Mouse (Mus musculus): ENCODE data around the gene Cmtm8.

Gene Cmtm8

DNA sequence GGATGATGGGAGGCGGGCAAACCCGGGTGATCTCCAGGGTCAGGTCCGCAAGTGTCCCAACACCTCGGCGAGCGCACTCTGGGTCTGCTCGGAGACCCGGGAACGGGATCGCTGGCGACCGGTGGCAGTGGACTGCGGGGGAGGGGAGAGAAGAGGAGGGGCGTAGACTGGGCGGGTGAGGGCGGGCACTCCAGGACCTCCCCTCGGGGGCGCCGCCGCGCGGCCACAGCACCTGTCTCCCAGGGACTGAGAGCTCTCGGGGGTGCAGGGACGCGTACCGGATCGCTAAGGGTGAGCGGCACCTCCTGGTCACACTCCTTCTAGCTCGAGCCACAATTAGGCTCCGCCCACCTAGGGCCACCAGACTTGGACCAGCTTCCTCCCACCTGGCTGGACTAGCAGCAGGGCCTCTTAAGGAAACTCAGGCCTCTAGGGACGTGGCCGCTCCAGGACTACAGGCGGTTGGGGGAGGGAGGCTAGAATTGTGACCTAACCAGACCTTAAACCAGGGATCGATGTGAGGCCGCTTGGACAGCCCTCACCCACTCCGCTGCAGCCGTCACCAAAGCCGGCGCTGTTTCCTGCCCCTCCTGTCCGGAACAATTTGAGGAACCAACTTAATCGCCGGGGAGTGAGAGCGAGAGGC lies at the start of gene Cmtm8:
Gene Cmtm8 (minus strand): TSS at position 140 of the 646 bp plus-strand sequence.
- DNase-seq (ENCODE audit: low spot score) = peak; percentile 74

DNA sequence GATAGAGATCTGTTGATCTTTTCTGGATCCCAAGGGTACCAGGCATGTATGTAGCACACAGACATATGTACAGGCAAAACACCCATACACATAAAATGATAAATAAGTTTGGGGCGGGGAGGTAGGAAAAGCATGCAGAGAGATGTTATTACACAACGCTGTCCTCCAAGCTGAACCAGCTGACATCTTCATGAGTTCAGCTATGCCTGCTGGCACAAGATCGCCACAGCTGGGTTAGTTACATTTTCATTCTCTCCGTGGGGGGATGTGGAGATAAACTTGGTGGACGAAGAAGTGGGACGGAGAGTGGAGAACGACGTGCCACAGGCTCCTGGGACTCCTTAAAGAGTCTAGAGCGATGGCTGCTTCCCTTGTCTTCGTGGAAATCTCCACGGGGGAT lies 49.0 kb upstream of the Cmtm8 start:
- no peak for DNase-seq (ENCODE audit: low spot score)

DNA sequence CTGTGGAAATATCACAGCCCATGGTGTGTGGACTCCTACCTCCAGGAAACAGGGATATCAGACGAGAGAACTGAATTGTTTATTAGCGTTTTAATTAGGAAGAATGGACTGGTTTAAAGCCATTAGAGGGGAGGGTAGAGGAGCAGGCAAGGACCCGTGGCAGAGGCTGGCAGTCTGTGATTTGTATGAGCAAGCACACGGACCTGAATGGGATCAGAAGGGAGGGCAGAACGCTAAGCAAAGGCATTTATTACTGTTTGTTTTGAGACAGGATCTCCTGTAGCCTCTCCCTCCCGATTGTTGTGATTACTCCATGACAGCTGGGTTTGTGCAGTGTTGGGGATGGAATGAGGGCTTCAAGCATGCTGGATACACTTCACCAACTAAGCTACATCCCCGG lies 46.4 kb upstream of the Cmtm8 start:
- no peak for DNase-seq (ENCODE audit: low spot score)

DNA sequence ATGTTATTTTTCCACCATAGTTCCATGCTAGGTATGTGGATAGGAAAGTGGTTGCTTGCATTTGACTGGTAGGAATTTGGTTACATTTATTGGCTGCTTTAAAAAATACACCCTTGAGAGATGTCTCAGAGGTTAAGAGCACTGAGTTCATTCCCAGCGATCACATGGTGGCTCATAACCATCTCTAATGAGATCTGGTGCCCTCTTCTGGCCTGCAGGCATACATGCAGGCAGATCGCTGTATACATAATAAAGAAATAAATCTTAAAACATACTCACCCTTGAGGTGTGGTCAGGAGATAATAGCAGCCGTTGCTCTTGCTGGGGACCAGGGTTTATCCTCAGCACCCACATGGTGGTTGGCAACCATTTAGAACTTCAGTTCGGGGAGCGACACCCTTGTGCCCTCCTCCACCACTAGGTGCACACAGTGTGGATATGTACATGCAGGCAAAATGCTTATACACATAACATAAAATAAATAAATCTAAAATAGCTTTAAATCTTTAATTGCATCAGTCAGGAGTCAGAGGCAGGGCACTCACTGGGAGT lies 45.0 kb upstream of the Cmtm8 start:
- no peak for DNase-seq (ENCODE audit: low spot score)

DNA sequence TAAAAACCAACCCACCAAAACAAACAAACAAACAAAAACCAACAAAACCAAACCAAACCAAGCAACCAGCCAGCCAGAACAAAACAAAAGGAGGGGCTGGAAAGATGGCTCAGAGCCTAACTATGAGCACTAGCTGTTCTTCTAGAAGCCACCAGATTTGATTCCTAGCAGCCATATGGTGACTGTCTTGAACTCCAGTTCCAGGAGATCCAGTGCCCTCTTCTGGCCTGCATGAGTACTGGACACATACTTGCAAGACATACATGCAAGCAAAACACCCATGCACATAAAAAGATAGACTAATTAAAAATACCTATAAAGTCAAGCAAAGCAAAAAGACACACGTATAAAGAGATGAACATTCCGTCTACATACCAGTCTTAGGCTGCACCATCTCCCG lies 43.7 kb upstream of the Cmtm8 start:
- no peak for DNase-seq (ENCODE audit: low spot score)

DNA sequence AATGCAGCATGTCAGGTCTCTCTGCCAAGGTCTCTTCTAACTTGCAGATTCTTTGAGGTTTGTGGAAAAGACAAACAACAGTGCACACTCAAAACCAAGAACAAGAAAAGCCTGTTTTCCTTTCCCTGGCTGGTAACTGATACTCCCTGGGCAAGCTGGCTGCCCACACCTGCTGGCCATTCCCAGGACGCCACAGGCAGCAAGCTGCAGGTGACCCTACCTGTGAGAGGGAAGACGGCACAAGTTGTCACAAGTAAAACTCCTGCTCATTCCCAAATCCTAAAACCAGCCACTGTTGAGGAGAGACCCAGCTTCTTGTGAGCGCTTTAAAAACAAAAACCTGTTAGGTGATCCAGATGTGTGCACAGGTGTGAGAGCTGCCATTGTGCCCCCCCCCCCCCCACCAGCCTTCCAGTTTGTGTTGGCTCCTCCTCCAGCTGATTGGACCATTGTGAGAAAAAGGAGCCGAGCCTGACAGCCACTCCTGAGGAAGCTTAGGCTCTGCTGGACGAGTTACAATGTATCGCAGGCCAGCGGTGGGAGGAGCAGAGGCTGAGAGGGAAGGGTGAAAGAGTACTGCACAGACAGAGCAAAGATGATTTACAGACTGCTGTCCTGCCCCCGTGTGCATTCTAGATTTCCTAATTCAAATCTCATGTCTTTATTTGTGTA lies 42.2 kb upstream of the Cmtm8 start:
- no peak for DNase-seq (ENCODE audit: low spot score)

DNA sequence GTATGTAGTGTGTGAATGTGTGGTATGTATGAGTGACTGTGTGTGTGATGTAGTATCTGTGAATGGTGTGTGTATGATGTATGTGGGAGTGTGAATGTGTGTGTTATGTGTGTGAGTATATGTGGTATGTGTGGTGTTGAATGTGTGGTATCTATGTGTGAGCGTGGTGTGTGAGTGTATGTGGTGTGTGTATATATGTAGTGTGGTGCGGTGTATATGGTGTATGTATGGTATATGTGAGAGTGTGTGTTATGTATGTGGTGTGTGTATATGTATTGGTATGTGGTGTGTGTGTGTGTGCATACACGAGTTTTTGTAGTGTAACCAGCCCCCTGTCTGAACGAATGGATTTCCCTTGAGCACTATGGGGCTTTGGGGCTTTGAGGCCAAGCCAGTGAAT lies 41.6 kb upstream of the Cmtm8 start:
- no peak for DNase-seq (ENCODE audit: low spot score)

DNA sequence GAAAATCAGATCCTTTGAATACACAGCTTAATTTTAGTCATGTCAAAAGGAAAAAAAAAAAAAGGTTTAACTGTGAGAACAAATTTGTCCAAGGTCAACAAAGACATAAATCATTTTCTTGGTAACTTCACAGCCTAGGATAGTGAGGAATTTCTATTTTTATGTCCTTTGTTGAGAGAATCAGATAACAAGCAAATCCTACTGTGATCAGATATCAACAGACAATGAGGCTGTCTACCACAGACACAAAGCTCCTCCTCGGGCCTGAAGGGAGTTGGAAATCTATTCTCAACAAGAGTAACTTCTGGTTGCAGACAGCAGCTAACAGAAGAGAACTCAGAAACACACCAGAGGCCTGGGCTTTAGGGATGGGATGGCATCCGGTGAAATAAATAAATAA lies 38.0 kb upstream of the Cmtm8 start:
- no peak for DNase-seq (ENCODE audit: low spot score)

DNA sequence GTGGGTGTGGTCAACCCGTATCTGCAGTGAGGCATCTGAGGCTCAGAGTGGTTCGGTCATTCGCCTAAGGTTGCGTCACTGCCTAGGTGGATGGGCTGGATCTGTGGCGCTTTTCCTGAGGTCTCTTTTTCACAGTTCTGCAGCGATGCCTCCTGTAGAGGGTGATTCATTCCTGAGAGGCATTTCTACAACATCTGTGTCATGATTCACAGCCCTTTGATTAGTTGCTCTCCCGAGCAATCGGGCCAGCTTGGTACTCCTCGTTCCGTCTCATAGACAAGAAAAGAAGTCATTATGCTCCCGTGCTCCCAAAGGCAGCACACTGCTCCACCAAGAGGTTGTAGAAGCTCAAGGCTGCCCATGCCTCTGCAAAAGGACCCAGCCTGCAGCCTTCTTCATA lies 11.4 kb upstream of the Cmtm8 start:
- no peak for DNase-seq (ENCODE audit: low spot score)

DNA sequence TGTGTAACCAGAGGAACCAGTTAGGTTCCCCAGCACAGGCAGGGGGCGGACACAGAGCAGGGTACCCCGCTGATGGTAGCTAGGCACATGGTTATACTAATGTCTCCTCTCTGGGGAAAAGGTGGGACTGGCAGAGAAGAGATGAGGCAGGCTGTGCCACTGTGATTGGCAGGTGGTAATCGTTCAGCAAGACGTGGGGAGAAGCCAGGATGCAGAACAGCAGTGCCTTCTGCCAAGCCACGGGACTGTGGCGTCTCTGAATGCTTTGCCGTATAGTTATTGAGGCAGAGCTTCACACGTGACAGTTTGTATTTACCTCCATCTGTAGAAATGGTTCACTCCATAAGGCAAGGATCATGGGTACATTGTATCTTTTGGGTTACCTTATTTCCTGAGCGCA lies 10.7 kb upstream of the Cmtm8 start:
- no peak for DNase-seq (ENCODE audit: low spot score)

DNA sequence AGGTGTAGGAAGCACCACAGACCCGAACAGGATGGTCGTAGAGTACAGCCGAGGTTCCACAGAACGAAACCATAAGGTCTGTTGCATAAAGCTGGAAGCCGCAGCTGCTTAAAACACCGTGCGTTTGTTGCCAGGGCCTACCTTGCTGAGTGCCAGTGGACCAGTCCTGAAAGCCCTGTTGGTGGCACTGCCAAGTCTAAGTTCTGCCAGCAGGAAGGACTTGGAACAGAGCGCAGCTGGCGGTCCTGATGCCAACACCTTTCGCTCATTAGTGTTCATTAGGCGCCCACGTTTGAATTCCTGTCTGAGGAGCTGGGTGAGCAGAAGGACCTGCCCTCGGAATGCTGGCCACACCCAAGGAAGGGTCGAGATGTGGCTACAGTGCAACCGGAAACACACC lies 9.4 kb upstream of the Cmtm8 start:
- no peak for DNase-seq (ENCODE audit: low spot score)

DNA sequence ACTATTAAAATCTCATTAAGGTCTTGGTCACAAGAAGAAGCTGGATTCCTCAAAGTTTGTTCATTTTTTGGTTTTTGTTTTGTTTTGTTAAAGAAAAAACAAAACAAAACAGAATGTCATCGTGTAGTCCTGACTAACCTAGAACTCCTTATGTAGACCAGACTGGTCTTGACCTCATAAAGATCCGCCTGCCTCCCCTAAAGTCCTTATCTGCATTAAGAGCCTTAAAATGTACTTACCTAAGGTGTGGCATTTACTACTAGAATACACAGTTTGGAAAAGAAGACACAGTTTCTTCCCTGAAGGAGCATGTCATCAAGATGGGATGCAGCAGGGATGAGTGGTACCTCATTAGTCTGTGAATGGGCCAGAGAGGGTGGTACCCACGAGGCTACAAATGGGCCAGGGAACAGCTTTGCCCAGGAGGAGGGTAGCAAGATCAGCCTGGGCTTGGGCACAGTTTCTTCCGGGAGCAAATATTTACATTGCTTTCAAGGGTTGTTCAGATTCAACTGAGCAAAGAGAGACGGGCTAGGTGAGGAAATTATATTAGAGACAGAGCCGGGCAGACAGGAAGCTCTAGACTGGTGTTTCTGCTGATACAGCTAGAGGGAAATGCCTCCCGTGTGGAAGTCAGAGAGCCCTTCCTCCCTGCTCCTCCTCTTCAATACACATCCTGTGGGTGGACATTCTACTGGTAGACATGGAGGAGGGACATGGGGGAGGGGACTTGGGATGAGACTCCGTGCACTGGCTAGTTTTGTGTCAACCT lies 7.6 kb upstream of the Cmtm8 start:
- no peak for DNase-seq (ENCODE audit: low spot score)

DNA sequence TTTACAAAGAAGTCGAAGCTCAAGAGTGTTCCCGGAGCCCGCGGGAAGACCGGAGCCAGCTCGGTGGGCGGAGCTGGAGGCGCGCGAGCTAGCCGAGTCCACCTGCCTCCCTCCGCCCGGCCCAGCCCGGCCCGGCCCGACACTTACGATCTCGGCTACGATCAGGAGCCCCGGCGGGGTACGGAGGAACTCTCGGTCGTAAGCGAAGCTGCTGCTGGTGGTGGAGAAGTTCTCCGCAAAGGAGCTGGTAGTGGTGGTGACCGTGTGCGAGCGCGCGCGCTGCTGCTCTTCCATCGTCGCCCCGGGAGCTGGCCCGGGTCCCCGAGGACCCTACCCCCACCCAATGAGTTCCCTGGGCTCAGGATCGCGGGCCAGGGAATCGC lies 331 bp downstream of the Cmtm8 start:
- peak; percentile 56 for DNase-seq (ENCODE audit: low spot score)

DNA sequence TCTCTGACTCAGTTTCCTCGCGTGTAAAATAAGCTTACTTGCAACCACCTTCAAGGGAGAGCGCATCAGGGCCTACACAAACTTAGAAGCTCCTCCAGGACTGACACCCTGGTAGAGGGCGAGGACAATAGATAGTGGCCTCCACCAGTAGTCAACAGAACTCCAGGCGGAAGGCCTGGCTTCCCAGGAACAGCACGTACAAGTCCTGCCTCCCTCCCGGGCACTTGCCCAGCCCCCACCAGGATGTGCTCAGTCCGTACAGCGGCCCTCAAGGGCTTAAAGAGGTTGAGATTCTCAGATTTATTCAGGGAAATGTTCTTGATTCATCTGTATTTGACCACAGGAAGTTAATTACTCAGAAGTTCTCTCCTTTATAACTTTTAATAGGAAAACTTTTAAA lies 1.1 kb downstream of the Cmtm8 start:
- DNase-seq (ENCODE audit: low spot score) = peak; percentile 20

DNA sequence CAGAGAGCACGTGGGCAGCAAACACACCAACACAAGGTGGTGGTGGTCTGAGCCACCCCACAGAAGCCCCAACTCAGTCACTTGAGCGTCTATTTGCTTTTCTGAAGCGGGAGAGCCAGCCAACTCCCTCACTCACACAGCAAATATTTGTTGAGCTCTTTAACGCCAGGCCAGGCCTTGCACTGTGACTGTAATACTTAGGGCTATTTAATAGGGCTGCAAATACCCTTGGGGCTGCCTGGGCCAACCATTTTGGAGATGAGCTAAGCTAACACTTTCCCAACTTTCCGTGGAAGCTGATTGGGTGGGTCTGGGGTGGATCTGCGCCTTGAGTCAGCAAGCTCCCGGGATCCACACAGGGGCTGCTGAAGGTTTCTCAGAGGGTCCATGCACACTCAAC lies 1.7 kb downstream of the Cmtm8 start:
- no peak for DNase-seq (ENCODE audit: low spot score)

DNA sequence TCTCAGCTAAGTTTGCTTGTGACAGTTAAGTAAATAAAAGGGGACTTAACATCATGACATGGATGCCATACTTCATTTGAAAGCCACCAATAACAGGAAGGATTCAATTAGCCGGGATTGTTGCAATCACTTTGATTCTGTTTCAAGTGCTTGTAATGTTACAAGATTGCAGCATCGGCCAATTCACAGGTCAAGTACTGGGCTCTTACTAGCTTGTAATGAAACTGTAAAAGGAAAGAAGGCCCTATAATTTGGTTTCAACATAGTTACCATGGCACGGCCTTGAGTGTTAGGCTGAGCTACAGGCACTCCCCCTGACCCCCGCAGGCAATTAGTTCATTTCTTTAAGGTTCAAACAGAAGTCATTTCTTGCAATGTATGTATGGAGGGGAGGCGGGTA lies 5.1 kb downstream of the Cmtm8 start:
- DNase-seq (ENCODE audit: low spot score) = no peak

DNA sequence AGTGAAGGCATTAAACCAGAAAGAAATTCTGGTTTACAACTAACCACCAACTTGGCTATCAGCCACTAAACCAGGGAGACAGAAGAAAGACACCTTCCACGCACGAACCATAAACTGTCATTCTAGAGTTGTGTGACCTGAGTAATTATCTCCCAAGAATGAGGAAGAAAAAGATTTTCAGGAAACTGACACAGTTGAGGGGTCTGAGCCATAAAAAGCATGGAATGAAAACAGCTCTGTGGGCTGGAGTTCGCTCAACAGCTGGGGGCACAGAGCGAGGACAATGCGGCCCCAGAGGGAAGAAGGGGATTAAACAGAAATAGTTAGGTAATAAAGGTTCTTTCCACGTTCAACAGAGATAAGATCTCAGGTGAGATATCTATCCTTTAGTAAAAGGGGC lies 12.4 kb downstream of the Cmtm8 start:
- no peak for DNase-seq (ENCODE audit: low spot score)

DNA sequence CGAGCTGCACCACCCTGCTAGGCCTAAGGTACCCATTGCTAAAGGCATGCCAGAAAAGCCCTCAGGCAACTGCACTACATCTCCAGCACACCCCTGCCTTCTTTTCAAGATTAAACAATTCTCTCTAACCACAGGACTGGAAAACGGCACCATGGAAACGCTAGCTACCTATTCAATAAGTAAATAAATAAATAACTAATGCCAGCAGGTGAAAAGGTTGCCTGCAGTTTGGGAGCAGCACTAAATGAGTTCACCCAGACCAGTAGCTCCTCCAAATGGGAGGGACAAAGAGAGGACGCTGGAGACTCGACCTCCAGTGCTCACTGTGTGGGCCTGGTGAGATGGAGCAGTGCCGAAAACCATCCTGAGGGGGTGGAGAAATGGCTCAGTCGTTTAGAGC lies 13.6 kb downstream of the Cmtm8 start:
- DNase-seq (ENCODE audit: low spot score) = no peak

DNA sequence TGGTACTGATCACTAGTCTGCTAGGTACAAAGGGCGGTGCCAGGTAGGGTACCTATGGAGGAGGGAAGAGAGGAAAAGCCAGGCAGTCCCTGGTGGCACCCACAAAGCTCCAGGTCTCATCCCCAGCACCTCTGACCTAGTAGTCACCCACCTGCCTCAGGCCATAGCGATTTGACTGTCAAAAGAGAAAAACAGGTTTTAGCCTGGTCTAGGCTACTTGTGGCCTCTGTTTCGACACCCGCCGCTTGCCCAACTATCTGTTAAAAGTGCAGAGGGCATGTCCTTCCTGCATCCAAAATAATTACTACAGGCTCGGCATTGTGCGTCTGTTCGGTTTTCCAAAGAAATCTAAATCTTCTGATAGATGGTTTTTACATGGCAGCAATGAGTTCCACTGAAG lies 14.3 kb downstream of the Cmtm8 start:
- DNase-seq (ENCODE audit: low spot score) = no peak

DNA sequence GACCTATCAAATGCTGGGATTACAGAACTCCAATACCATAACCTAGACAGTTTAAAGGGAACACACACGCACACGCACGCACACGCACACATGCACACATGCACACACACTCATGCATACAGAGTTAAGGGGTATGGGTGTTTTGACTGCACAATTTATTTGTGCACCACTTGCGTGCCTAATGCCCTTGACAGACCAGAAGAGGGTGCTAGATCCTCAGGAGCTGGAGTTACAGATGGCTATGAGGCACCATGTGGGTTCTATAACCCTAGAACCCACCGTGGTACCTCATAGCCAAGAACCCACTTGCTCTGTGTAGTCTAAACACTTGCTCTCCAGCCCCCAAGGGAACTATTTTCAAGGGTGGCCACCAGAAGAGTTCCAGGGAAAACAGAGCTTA lies 15.6 kb downstream of the Cmtm8 start:
- no peak for DNase-seq (ENCODE audit: low spot score)

DNA sequence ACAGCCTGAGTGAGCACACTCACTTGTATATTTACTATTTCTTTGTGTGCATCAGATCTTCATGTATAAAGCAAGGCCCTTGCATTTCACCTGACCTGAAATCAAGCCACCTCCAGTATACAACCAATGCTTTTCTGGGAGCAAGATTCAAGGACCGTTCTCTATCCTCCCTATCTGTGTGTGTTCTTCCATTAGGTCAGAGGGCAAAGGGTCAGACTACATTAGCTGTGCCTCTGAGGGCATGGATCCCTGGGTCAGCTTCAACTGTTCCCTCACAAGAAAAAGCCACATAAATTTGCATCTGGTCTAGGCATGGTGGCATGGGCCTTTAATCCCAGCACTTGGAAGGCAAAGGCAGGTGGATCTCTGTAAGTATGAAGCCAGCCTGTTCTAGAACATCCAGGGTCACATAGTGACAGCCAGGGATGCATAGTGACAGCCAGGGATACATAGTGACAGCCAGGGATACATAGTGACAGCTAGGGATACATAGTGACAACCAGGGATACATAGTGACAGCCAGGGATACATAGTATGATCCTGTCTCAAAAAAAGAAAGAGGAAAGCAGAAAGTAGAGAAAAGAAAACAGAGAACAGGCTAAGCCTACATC lies 16.6 kb downstream of the Cmtm8 start:
- no peak for DNase-seq (ENCODE audit: low spot score)

DNA sequence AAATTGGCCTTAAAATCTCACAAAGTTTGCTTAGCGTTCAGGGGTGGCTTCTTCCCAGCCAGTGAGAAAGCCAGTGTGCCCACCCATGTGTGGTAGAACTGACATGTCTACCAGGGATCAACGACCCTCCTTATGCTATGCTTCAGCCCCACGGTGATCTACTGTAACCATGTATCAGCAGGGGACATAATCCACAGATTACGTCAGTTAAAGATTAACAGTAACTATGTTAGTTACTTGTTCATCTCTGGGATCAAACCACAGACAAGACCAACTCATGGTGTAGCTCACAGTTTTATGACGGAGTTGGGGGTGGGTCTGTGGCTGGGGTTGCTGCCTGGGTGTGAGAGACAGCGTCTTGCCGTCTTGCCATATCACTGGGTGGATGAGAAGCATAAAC lies 19.8 kb downstream of the Cmtm8 start:
- DNase-seq (ENCODE audit: low spot score) = no peak

Data from ovary, postnatal 36 days (tissue).